In genomic region chr8:127440834-127441485, GRCm38 (mm10) we compare ENCODE assay signal across 8 mouse cellular contexts.
A peak's percentile ranks its signal among the peaks of the same experiment; 100 is the strongest.
DNase-seq lines count a peak whose midpoint lies in the region; ATAC-seq lines count a peak whose summit lies in the region.

No protein-coding gene starts in this region.

- WGBS in hindbrain, embryonic 13.5 days = 66% methylated on average over 6 of the region's 6 CpGs
- 48% methylated on average over 6 of the region's 6 CpGs for WGBS in liver, embryonic 12.5 days (ENCODE audit: insufficient replicate concordance)
- WGBS in forebrain, embryonic 16.5 days = 80% methylated on average over 6 of the region's 6 CpGs

- peaks cover 26% of the 10 kb centered on the region for H3K4me1 ChIP-seq in hindbrain, embryonic 13.5 days (replicated peaks)
- H3K4me1 ChIP-seq in liver, embryonic 12.5 days = peaks cover 12% of the 10 kb centered on the region; the same call in 1 of the 2 replicates
- peaks cover 26% of the 10 kb centered on the region for H3K4me1 ChIP-seq in forebrain, embryonic 16.5 days (replicated peaks; ENCODE audit: control insufficient read depth, insufficient read depth, low read length)

- H3K27ac ChIP-seq in hindbrain, embryonic 13.5 days = no peak overlapping the region; the same call in 1 of the 2 replicates
- H3K27ac ChIP-seq in liver, embryonic 12.5 days = peak overlapping the region; percentile 60; the same call in 1 of the 2 replicates
- H3K27ac ChIP-seq in forebrain, embryonic 16.5 days (ENCODE audit: low read length) = no peak overlapping the region; the same call in 1 of the 2 replicates

- intact Hi-C loops in left cerebral cortex, postnatal 14 days (cut with DNase I) = no loop called here

- H3K36me3 ChIP-seq in hindbrain, embryonic 13.5 days = no peaks in the 10 kb centered on the region
- H3K36me3 ChIP-seq in liver, embryonic 12.5 days = no peaks in the 10 kb centered on the region
- H3K36me3 ChIP-seq in forebrain, embryonic 16.5 days (ENCODE audit: control insufficient read depth, insufficient read depth) = no peaks in the 10 kb centered on the region

- DNase-seq in ZHBTc4 (ENCODE audit: low read depth, low spot score) = peak; percentile 59
- DNase-seq in skeletal muscle tissue, adult 2 months (ENCODE audit: low read depth, low spot score) = peak; percentile 92
- DNase-seq in left cerebral cortex, postnatal 14 days (ENCODE audit: low spot score in 2 of 2) = no peak
- no peak for DNase-seq in right cerebral cortex, postnatal 36 days (ENCODE audit: low spot score in 2 of 2)

- H3K9me3 ChIP-seq in hindbrain, embryonic 13.5 days = no peaks in the 10 kb centered on the region
- no peaks in the 10 kb centered on the region for H3K9me3 ChIP-seq in liver, embryonic 12.5 days (replicated peaks)
- no peaks in the 10 kb centered on the region for H3K9me3 ChIP-seq in forebrain, embryonic 16.5 days (ENCODE audit: control insufficient read depth, low read length)

- H3K9ac ChIP-seq in hindbrain, embryonic 13.5 days = no peak overlapping the region
- H3K9ac ChIP-seq in liver, embryonic 12.5 days = no peak overlapping the region
- no peak overlapping the region for H3K9ac ChIP-seq in forebrain, embryonic 16.5 days (replicated peaks; ENCODE audit: low read depth, low read length)

- no peak overlapping the region for H3K4me3 ChIP-seq in hindbrain, embryonic 13.5 days
- H3K4me3 ChIP-seq in liver, embryonic 12.5 days = no peak overlapping the region; the same call in 1 of the 2 replicates
- no peak overlapping the region for H3K4me3 ChIP-seq in forebrain, embryonic 16.5 days (replicated peaks; ENCODE audit: low read length)

- no peaks in the 10 kb centered on the region for H3K27me3 ChIP-seq in hindbrain, embryonic 13.5 days
- H3K27me3 ChIP-seq in liver, embryonic 12.5 days (replicated peaks) = no peaks in the 10 kb centered on the region
- no peaks in the 10 kb centered on the region for H3K27me3 ChIP-seq in forebrain, embryonic 16.5 days (replicated peaks; ENCODE audit: control insufficient read depth, insufficient read depth, low read length)

- no peak overlapping the region for H3K4me2 ChIP-seq in hindbrain, embryonic 13.5 days
- H3K4me2 ChIP-seq in liver, embryonic 12.5 days = peak overlapping the region; percentile 31
- no peak overlapping the region for H3K4me2 ChIP-seq in forebrain, embryonic 16.5 days (ENCODE audit: low read length)

- ATAC-seq in common myeloid progenitor, adult 5-6 weeks (replicated peaks; ENCODE audit: low read depth, poor library complexity, severe bottlenecking) = peak; percentile 91
- ATAC-seq in hindbrain, embryonic 13.5 days (ENCODE audit: low FRiP score) = peak; percentile 38; the same call in 1 of the 2 replicates
- ATAC-seq in liver, embryonic 12.5 days = peak; percentile 79
- no peak for ATAC-seq in forebrain, embryonic 16.5 days

Comparison
In these comparisons a context has a peak if more than half of its experiments do, and no peak if none do; other contexts are left out.
1. DNase-seq: peak in ZHBTc4 (single experiment) and skeletal muscle tissue, adult 2 months (single experiment); none in left cerebral cortex, postnatal 14 days (0 of 2) and right cerebral cortex, postnatal 36 days (0 of 2).